Mouse (Mus musculus): ENCODE data around the gene Sac3d1. TPM values are rescaled to one million over a fixed set of nuclear protein-coding genes. Genes with fewer than 3 reads are reported as not detected.

The Sac3d1 gene
- total and polyA plus RNA-seq, 3 experiments: 44.4 to 49.3 TPM; not detected in 1

DNA sequence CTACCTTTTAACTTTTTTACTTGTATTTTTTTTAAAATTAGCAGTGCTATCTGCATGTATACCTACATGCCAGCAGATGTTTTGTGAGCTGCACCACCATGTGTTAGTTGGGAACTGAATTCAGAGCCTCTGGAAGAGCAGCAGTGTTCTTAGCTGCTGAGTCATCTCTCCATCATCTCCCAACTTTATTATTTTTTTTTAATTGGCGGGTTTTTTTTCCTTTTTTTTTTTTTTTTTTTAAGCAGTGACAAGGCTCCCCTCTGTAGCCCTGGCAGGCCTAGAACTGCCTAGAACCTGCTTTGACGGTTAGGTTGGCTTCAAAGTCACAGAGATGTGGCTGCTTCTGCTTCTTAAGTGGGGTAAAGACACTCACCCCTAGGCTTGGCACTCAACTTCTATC lies 6.4 kb upstream of the Sac3d1 start:
- Histone ChIP-seq H3K9ac (ENCODE audit: control insufficient read depth, low read depth, low read length, poor library complexity, severe bottlenecking) (no peak overlapping the region), H3K36me3 (ENCODE audit: control insufficient read depth in 1 of 2, insufficient read depth in 2 of 2, low read length in 2 of 2) (peaks cover 0 to 12% of the 10 kb centered on the region in 2 experiments; a peak in 2 of 4 replicates), H3K9me3 (replicated peaks; ENCODE audit: insufficient read depth, low read length) (no peaks in the 10 kb centered on the region), H3K4me1 (ENCODE audit: control insufficient read depth in 1 of 2, insufficient read depth in 2 of 2, low read length in 2 of 2) (peaks cover 3 to 7% of the 10 kb centered on the region in 2 experiments; a peak in 3 of 4 replicates), H3K27me3 (ENCODE audit: control insufficient read depth in 1 of 2, insufficient read depth in 2 of 2, low read length in 2 of 2) (no peaks in the 10 kb centered on the region), H3K27ac (ENCODE audit: control insufficient read depth, low read depth, low read length) (no peak overlapping the region), H3K79me2 (ENCODE audit: control insufficient read depth, insufficient read depth, low read length, poor library complexity) (peaks cover 1% of the 10 kb centered on the region; the same call in 1 of the 2 replicates), H3K4me3 (ENCODE audit: control insufficient read depth in 1 of 2, insufficient read depth in 1 of 2, low read depth in 2 of 2, low read length in 2 of 2) (no peak overlapping the region)
- TF ChIP-seq CTCF (IDR thresholded peaks at IDR 0.05 in 2 of 3, conservative IDR thresholded peaks at IDR 0.05 in 1 of 3; ENCODE audit: control insufficient read depth in 1 of 3, insufficient read depth in 1 of 3, low read depth in 2 of 3, low read length in 3 of 3, poor library complexity in 1 of 3, severe bottlenecking in 1 of 3) (no peak), ZC3H11A (IDR thresholded peaks at IDR 0.05; ENCODE audit: low read depth, low read length) (no peak), POLR2AphosphoS2 (IDR thresholded peaks at IDR 0.05; ENCODE audit: low read length) (no peak), ZMIZ1 (IDR thresholded peaks at IDR 0.05; ENCODE audit: low read depth, low read length) (no peak), CHD1 (IDR thresholded peaks at IDR 0.05; ENCODE audit: low read depth, low read length) (no peak), ELF1 (IDR thresholded peaks at IDR 0.05; ENCODE audit: low read depth, low read length) (no peak), MXI1 (IDR thresholded peaks at IDR 0.05; ENCODE audit: low read depth, low read length) (no peak), POLR2A (IDR thresholded peaks at IDR 0.05; ENCODE audit: control insufficient read depth in 1 of 2, insufficient read depth in 1 of 2, low read depth in 1 of 2, low read length in 2 of 2, poor library complexity in 1 of 2) (no peak), POLR2AphosphoS5 (IDR thresholded peaks at IDR 0.05; ENCODE audit: borderline replicate concordance, low read depth, low read length) (no peak), MYB (IDR thresholded peaks at IDR 0.05; ENCODE audit: low read depth, low read length) (no peak), RCOR1 (IDR thresholded peaks at IDR 0.05; ENCODE audit: low read depth, low read length) (no peak), RAD21 (IDR thresholded peaks at IDR 0.05; ENCODE audit: low read depth, low read length) (no peak)
- no peak for DNase-seq (ENCODE audit: low read depth, low spot score)

DNA sequence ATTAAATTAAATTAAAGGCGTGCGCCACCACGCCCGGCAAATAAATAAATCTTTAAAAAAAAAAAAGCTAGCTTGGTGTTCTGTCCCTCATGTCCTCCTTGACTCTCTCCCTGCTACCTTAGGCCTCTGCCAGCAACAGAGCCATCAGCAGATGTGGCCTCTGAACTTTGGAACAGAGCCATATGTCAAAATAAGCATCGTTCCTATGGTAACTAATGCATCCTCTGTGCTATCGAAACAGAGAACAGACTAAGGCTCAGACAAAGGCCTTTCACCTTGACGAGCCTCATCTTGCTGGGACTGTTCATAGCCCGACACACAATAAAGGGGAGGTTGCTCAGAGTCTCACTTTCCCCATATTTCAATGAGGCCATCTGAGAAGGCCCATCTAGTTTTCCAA lies 4.9 kb upstream of the Sac3d1 start:
- no peaks in the 10 kb centered on the region for H3K9me3 ChIP-seq (replicated peaks; ENCODE audit: insufficient read depth, low read length)
- H3K9ac ChIP-seq (ENCODE audit: control insufficient read depth, low read depth, low read length, poor library complexity, severe bottlenecking): no peak overlapping the region
- H3K4me3 ChIP-seq (ENCODE audit: control insufficient read depth in 1 of 2, insufficient read depth in 1 of 2, low read depth in 2 of 2, low read length in 2 of 2): no peak overlapping the region
- H3K27me3 ChIP-seq (ENCODE audit: control insufficient read depth in 1 of 2, insufficient read depth in 2 of 2, low read length in 2 of 2): no peaks in the 10 kb centered on the region
- peaks cover 0 to 7% of the 10 kb centered on the region in 2 experiments; a peak in 2 of 4 replicates for H3K36me3 ChIP-seq (ENCODE audit: control insufficient read depth in 1 of 2, insufficient read depth in 2 of 2, low read length in 2 of 2)
- H3K4me1 ChIP-seq (ENCODE audit: control insufficient read depth in 1 of 2, insufficient read depth in 2 of 2, low read length in 2 of 2): peaks cover 0 to 3% of the 10 kb centered on the region in 2 experiments; a peak in 2 of 4 replicates
- H3K27ac ChIP-seq (ENCODE audit: control insufficient read depth, low read depth, low read length): no peak overlapping the region
- TF ChIP-seq USF1 (IDR thresholded peaks at IDR 0.05; ENCODE audit: low read depth, low read length) (no peak), POLR2AphosphoS2 (IDR thresholded peaks at IDR 0.05; ENCODE audit: low read length) (no peak), ZC3H11A (IDR thresholded peaks at IDR 0.05; ENCODE audit: low read depth, low read length) (no peak), ZKSCAN1 (IDR thresholded peaks at IDR 0.05; ENCODE audit: low read depth, low read length) (no peak), NELFE (IDR thresholded peaks at IDR 0.05; ENCODE audit: low read depth, low read length) (no peak), TAL1 (IDR thresholded peaks at IDR 0.05; ENCODE audit: low read length) (no peak), POLR2A (IDR thresholded peaks at IDR 0.05; ENCODE audit: control insufficient read depth in 1 of 2, insufficient read depth in 1 of 2, low read depth in 1 of 2, low read length in 2 of 2, poor library complexity in 1 of 2) (no peak), SMC3 (IDR thresholded peaks at IDR 0.05; ENCODE audit: low read depth, low read length) (no peak), USF2 (IDR thresholded peaks at IDR 0.05; ENCODE audit: borderline replicate concordance in 1 of 2, insufficient read depth in 1 of 2, low read depth in 1 of 2, low read length in 2 of 2) (no peak), ZMIZ1 (IDR thresholded peaks at IDR 0.05; ENCODE audit: low read depth, low read length) (no peak), POLR2AphosphoS5 (IDR thresholded peaks at IDR 0.05; ENCODE audit: borderline replicate concordance, low read depth, low read length) (no peak)
- DNase-seq (ENCODE audit: low read depth, low spot score): no peak
- peaks cover 1% of the 10 kb centered on the region; the same call in 1 of the 2 replicates for H3K79me2 ChIP-seq (ENCODE audit: control insufficient read depth, insufficient read depth, low read length, poor library complexity)

Measured in MEL (cell line).